Mouse (Mus musculus) adrenal gland, postnatal 14 days (tissue): ENCODE measurements around the gene Il5. TPM values are rescaled to one million over a fixed set of nuclear protein-coding genes. Genes with fewer than 3 reads are reported as not detected.

Experiments
- DNase-seq: peaks from one replicate; pipeline ENCODE4 v3.0.0; 2021; ENCODE audit warnings: mixed read lengths
- long read RNA-seq, 2 experiments: library from polyadenylated mRNA; stranded (forward); transcript quantifications; one replicate each; pipeline ENCODE4 v2.0.0; 2021
- total RNA-seq: library from RNA; stranded (reverse); gene quantifications from 2 replicates; pipeline ENCODE4 v1.2.3, GENCODE M21; 2021

Il5 gene
- not detected in 2 replicates for total RNA-seq
- long read RNA-seq, experiment 1, result 0 reads
- long read RNA-seq, experiment 2, result 0 reads

DNA sequence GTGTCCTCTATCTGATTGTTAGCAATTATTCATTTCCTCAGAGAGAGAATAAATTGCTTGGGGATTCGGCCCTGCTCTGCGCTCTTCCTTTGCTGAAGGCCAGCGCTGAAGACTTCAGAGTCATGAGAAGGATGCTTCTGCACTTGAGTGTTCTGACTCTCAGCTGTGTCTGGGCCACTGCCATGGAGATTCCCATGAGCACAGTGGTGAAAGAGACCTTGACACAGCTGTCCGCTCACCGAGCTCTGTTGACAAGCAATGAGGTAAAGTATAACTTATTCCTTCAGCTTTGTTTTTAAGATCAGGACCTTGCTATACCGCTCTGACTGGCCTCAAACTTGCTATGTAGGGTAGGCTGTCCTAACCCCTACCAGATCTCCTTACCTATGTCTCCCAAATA is at the start of gene Il5:
Gene Il5 (plus strand): TSS at position 80 of the 400 bp plus-strand sequence.
- peak; percentile 65 for DNase-seq

- DNase-seq, result no peak
Observed at GRCm38 (mm10) chr11:53671414-53671813, 49.2 kb upstream of the Il5 start.

DNA sequence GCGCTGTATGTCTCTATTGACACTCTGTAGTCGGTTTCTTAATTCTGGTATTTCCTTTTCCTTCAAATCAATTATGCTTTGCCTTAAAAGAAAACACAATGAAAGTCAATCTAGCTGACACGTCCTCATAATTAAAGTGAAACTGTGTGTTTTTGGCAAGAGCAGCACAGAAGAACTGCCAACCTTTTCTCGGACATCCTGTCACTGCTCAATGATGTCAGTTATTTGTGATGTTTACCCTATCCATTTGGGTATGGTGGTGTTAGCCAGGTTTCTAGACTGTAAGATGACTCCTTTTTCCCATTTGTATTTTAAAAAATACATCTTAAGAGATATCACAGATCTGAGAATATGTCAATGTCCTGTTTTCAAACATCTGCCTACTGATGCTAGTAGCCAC is 40.5 kb upstream of the Il5 start:
- no peak for DNase-seq

DNA sequence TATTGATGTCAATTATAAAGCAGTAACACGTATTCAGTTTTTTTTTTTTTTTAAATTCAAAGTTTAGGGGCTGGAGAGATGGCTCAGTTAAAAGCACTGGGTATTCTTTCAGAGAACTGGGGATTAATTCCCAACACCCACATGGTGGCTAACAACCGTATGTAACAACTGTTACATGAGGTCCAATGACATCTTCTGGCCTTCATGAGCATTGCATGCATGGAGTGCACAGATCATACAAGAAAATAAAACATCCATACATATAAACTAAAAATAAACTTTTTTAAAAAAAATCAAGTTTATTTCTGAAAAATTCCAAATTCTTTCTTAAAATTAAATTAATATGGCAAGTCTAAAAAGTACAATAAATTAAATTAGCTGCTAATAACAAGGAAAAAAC is 38.9 kb upstream of the Il5 start:
- no peak for DNase-seq

- DNase-seq, result no peak
Observed at GRCm38 (mm10) chr11:53682170-53682569, 38.4 kb upstream of the Il5 start.

DNA sequence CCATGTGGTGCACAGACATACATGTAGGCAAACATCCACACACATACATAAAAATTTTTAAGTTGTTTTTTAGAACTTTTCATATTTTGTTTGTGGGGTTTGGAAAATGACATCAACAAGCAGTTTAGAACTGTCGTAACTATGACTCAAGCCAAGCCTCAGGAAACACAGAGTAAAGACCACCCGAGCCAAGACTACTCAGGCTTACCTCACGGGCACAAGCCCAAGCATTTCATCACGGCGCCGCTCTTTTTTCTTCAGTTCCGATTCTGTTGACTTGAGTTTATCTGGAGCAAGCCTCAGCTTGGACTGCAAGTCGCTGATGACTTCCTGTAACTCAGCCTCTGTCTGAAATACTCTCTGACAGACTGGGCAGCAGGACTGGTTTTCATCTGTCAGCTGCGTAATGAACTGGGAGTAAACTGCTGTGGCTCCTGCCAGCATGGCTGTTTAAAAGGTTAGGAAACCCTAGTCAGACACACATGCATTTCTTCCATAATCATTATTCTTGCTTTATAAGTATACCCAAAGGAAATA is 37.5 kb upstream of the Il5 start:
- no peak for DNase-seq

GRCm38 (mm10) chr11:53691979-53692378 is 28.6 kb upstream of the Il5 start:
- no peak for DNase-seq

- no peak for DNase-seq
Observed at GRCm38 (mm10) chr11:53698521-53698920, 22.1 kb upstream of the Il5 start.

DNA sequence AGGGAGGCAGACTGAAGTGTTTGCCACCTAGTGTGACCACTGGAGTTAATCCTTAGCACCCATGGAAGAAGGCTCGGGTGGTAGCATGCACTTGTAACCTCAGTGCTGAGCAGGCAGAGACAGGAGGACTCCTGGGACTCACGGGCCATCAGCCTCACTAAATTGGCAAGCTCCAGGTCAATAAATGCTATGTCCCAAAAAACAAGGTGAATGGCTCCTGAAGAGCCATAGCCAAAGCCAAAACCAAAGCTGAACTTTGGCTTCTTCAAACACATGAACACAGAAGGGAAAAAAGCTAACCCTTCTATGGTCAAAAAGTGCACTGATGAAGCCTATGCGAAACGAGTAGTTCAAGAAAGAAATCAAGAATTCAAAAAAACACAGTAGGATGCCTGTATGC is 21.2 kb upstream of the Il5 start:
- no peak for DNase-seq

DNA sequence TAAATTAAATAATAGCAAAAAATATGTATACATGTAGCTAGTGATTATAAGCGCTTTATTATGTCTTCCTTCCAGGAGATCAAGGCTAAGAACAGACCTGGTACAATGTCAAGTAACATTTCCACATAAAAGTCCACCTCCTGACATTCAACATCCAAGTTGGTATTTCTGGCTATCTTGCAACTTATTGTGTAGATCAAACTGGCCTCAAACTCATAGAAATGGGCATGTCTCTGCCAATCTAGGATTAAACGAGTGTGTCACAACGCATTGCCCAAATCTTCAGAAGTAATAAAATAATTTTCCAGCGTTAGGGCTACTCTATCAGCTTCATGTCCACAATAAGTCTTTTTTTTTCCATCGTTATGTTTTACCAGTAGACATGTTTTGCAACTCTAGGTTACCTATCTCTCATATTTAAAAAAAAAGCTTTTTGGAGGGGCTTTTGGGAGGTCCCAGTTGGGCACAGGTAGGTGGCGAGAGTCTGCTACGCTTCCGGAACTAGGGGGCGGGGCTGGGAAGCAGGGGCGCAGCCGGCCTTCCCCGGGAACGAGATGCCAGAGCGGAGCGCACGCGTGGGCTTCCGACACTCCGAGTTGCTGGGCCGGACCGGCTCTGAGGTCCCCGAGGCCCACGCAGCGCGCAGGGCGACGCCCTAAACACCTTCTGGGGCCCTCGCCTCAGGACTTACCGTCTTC is 14.2 kb upstream of the Il5 start:
- peak; percentile 70 for DNase-seq

DNA sequence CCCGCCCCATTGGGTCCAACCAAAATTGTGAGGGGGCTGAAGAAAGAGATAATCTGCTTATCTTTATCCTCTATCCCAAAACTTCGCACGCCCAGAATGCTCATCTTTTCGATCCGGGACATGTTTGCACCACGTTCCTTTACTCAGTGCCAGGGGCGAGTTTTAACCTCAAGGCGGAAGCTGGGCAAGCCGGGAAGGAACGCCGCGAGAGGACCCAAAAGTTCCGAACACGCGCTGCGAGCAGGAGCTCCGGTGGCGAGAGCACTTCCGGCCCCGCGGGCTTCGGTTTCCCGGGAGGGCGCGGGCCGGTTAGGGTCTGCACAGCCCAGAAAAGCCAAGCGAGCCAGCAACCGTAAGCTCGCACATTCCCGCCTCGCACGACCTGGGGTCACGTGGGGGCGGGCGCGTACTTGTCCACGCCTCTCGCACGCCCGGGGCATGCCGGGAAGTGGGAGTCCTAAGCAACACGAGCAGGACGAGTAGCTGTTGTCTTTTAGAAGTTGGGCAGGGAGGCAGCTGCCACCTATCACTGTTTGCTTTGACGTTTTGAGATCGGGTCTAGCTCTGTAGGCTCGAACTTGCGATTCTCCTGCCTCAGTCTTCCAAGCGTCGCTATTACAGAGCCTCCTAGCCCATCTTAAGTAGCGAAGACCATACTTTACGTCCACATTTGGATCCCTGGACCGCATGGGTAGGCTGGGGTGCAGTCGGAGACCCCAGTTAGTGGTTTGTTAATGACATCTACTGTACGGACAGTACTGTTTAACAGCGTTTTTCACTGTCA is 13.5 kb upstream of the Il5 start, which contains the start of gene Rad50:
Gene Rad50 (minus strand): TSS at position 386 of the 784 bp plus-strand sequence.
- DNase-seq, result peak; percentile 96

GRCm38 (mm10) chr11:53707718-53708009 is 12.9 kb upstream of the Il5 start:
- no peak for DNase-seq

DNA sequence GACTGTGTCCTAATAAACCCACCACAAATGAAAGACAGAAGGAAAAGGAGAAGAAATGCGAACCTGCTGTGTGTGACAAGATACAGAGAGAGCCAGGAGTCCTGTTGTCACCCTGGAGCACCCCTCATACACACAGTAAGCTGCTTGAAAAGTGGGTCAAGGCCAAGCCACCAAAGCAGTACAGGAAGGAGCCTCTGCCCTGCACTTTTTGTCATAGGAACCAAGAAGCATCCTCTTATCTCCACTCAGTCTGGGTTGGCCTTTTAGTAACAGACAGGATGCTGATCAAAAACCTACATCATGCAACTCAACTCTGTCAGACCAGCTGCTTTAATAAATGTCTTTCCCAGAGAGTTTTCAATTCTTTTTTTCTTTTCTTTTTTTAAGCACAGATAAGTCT is 893 bp upstream of the Il5 start:
- no peak for DNase-seq

GRCm38 (mm10) chr11:53731457-53731856 is 10.9 kb downstream of the Il5 start:
- DNase-seq, result no peak

DNA sequence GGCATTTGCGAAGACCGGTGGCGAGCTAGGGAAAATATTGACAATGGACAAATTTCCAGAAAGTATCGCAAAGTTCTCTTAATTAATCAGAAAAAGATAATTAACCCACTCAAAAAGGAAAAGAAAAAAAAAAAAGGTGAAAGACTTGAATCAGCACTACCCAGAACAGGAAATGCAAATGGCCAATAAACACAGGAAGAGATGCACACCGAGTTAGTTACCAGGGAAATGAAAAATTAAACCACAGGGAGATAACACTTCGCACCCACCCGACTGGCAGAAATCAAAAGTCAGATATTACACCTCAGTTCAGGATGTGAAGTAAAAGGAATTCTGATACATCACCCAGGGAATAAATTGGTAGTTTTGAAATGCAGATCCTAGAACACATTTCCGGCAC is 11.7 kb downstream of the Il5 start:
- DNase-seq, result no peak

DNA sequence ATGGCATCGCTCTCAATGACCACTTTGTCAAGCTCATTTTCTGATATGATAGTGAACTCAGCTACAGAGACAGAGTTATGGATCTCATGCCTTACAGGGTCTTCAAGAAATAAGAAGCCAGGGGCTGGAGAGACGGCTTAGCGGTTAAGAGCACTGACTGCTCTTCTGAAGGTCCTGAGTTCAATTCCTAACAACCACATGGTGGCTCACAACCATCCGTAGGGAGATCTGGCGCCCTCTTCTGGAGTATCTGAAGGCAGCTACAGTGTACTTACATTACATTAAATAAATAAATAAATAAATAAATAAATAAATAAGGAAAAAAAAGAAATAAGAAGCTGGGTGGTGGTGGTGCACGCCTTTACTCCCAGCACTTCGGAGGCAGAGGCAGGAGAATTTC is 13.2 kb downstream of the Il5 start:
- no peak for DNase-seq

DNA sequence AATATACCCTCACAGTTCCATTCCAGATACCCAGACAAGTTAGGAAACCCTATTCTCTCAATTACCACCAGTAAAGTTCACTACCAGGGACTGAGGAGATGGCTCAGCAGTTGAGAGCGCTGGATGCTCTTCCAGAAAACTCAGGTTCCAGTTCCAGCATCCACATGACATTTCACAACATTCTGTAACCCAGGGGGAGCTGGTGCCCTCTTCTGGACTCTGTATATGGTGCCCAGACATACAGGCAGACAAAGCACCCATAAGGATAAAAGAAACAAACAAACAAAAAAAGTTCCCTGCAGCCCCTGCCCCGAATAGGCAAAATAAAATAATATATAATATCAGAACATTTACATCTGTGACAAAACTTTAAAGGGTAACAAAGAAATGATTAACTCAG is 13.8 kb downstream of the Il5 start:
- DNase-seq, result no peak

DNA sequence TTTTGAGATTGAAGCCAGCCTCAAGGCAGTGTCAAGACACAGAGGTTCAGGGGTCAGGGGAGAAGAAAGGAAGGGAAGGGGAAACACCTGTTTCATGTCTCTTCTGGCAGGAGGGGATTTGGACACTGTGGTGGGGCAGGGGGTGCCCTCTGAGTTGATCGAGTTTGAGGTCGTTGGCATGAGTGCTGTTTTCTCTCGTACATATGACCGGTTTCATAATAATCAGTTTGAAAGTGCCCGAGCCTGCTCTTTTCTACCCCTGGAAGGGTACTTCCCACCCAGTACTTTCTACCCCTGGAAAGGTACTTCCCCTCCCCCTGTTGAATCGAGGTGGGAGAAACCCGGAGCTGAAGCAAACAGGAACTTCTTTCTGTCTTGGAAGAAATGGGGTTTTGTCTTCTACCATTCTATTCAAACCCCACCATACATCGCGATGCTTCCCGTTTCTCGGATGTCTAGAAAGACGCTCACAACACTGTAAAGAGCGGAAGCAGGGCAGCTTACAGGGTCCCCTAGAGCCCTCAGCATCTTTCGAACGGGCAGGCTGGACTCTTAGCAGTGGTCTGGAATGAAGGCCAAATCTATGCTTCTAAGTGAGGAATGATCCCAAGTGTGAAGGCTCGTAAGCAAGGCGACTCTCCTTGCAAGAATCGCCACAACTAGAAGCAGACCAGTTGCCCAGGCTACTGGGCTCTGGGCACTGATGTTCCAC is 14.5 kb downstream of the Il5 start:
- no peak for DNase-seq

DNA sequence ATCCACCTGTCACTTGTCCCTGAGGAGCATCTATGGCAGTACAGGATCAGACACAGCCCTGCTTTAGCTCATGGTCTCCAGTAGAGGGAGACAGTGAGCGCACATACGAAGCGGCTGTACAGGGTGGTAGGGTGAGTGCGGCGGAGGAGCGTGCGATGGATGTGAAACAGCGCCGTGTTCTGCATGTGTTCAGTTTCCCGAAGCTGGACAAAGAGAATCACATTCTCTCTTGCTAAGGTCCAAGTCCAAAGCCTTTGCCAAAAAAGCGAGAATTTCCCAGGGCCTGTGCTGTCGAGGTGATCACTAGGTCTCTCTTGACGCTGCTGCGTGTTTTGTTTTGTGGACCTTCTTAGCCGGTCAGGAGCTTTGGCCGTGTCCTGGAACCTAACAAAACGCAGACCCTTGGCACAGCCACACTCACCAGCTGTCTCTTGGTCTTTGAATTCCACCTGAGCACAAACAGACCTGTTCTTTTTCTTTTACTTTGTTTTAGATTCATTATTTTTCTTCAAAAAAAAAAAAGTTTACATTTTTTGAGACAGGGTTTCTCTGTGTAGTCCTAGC is 15.2 kb downstream of the Il5 start:
- DNase-seq, result peak; percentile 77

DNA sequence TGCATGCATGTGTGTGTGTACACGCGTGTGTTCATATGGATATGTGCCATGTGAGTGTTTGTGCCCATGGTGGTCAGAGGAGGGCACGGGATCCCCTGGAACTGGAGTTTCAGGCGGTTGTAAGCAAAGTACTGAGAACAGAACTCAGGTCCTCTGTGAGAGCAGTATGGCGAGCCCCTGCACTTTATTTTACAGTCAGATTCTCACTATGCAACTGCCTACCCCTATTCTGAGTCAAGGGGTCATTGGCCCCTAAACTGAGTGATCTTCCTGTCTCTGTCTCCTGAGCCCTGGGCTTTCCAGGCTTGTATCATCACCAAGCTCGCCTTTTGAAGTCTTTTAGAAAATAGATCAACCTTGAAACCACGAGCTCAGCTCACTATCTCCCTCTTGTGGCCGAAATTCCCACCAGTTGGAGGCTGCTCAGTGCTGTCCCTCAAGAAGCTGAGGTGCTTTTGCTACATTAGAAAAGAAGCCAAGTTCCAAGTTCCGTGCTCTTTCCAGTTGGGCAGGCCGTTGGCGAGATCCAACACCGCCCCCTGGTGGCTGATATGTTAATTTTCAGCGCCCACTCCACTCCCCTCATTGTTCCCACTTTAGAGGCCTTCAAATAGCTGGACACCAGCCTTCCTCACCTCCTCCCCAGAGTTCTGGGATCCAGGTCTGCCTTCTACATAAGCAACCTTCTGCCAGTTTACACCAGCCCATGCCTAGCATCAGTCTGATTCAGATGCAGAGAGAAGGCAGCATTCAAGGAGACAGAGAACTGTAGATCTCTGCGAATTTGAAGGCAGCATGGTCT is 16.4 kb downstream of the Il5 start:
- DNase-seq, result peak; percentile 88

DNA sequence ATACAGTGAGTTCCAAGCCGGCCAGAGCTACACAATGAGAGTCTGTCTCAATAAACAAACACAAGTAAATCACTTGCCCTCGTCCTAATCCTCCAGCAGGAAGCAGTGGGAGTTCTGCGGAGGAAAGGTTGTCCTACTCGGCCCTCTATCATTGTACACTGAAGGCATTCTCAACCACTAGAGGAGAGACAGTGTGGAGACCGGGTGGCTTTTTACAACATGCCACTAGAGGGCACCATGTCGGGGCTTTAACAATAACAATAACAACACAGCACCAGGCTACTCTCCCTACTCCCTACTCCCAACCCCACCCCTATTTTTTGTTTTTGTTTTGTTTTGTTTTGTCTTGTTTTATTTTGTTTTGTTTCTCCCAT is 17.0 kb downstream of the Il5 start:
- peak; percentile 76 for DNase-seq

GRCm38 (mm10) chr11:53742353-53742752 is 21.8 kb downstream of the Il5 start:
- DNase-seq, result no peak
